Mouse (Mus musculus) WW6 (cell line): ENCODE data around the gene Gpr61.

Source experiments
- DNase-seq: peaks from one replicate; pipeline ENCODE4 v3.0.0-alpha.2; 2013; ENCODE audit warnings: low read depth, low spot score

Gpr61 gene

DNA sequence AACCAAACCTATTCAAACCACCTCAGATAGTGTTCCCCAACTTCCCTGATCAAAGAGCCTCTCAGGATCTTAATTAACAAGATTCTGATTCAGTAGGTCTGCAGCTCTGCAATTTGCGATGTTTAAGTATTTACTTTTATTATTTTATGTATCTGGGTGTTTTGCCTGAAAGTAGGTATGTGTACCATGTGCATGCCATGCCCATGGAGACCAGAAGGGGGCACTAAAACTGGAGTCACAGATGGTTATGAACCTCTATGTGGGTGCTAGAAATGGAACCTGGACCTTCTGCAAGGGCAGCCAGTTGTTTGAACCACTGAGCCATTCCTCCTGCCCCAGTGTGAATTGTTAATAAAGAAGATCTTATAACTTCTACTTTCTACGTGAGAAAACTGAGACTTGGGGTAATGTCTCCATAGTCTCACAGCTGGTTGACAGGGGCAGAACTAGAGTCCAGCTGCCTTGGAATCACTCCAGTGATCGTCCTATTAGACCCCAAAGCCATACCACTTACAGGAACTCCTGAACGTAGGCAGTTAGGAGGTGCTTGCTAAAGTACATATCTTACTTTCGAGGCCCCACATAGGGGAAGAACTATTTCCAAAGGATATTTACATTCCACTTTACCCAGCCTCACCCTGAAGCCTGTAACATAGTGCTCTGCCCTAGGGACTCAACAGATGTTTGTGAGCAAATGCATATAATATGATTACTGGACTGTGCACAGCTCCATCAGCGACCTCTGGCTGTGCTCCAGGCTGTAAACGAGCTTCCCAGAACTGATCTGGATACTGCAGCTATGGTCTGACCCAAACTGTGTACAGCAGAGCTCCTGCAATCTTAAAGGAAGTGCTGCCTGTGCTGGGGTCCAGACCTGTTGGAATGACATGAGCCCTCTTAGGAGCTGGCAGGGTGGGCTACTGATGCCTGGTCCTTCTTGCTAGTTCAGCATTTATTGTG, 24.4 kb upstream of the Gpr61 start:
- DNase-seq = no peak

DNA sequence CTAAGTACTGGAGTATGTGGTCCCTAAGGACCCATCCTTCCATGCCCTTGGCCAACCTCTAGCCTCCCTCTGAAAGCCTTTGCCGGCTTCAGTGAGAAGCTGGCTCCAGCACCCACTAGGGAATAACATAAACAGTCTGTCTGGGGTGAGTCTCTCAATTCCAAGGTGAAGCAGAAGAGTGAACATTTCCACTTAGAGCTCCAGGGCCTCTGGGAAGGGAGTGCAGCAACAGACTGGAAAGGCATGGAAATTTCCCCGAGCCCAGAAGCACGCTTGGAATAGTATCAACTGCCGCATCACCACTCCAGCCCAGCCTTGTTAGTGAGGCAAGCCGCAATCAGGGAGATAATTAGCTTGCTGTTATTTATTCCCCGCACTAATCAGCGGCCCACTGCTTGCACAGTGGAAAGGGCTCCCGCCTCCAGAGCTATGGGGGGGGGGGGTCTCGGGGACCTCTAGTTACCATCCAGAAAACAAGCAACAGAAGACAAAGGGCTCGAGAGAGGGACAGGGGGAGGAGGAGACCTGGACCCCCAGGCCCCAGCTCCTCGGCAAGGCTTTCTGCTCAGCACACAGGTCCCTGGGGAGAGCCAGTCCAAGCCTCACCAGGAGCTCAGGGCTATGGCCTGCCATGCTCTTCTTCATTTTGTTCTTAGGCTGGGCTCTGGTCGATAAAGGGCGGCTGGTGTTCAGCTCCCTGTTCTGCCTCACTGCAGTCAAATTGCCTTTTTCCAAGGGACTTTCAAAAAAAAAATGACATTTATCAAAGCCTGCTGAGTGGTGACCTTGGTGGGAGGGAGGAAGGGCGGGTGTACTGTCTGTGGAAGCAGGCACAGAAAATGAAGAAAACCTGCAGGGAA, 20.2 kb upstream of the Gpr61 start:
- DNase-seq = no peak

DNA sequence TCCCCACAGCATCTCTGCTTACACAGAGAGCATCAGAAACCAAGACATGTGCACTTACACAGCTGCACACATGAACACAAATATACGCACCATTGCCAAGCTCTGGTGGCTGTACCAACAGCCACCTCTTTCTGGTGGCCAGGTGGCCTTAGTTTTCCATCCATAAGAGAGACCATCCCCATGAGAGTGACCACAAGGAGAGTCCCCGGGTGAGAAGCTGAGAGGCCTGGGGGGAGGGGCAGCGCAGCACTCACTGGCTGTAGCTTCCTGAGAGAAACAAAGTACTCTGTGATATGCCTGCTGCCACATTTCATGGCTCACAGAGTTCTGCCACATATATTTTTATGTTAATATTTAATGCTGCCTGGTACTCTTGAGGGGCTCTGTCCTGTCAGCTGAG, 14.5 kb upstream of the Gpr61 start:
- DNase-seq = no peak

DNA sequence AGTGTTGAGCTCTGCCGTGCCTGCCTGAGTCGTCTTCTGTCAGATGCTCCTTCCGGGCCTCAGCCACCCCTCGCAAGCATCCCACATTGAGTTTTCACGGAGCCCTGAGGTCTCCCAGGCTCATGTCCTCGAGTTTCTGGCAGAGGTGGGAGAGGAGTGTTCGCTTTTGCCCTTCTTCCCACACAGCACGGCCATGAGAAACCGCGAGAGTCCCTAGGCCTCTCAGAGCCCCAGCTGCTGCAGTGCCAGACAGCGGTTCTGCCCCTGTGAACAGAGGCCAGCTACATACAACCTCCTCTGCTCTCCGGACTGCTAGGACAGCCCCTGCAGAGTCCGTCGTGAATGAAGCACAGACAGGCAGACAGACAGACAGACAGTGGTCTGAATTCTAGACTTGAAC, 12.8 kb upstream of the Gpr61 start:
- no peak for DNase-seq

DNA sequence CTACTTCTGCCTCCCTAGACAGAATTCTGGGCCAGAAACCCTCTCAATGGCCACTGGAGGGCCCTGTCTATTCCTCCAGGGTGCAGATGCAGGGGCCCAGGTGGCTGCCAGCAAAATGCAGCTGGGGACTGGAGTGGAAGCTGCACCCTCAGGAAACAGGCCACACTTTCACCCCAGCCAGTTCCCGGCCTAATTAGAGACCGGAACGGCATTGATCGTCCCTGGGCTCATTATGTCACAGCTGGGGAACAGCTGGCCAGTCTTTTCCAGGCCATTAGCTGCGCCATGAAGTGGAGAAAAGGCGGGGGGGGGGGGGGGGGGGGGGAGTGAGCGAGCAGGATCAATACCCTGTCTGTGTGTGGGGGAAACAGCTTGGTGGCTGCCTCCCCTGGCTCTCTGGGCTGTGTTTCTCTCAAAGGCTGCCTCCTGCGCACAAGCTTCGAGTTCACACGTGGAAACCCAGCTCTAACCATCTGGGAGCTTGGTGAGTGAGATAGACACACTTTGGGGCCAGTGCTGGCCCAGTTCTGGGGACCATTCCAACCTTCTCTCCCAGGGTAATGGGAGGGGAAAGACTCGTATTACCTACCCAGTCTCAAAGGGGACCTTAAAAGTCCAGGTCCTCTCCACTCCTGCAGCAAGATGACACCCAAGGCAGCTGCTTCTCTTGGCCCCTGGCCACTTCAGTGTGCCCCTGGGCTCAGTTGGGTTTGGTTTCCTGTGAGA, 12.0 kb upstream of the Gpr61 start:
- DNase-seq = no peak

DNA sequence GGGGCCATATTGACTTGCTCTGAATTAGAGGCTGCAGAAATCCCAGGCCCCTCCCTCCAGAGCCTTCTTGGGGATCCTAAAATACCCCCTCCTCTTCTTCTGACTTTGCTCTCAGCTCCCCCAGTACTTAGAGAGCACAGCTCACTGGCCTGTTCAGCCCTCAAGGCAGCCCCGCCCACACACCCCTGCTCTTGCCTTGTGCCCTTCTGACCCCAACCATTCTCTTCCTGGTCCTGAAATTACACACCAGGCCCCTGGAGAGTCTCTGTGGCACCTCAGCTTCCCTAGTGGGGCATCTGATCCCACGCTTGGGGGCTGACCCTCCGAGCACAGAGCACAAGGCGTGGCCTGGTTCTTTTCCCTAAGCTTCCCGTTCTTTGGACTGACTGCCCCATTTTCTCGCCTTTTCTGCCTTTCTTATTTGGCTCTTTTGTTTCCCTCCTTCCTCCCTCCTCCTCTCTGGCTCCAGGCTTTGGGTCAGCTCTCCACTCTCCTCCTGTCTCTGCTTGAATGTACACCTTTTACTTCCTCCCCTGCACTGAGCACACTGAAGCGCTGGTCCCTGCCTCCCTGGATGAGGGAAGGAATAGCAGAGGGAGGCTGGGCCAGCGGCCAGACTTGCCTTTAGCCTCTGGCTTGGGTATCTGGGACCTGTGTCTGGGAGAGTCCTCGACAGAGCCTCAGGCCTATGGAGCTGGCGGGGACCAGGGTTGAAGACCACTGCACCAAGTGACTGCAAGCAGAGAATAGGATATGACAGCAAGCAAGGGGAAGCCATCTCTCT, 11.0 kb upstream of the Gpr61 start:
- DNase-seq = no peak

DNA sequence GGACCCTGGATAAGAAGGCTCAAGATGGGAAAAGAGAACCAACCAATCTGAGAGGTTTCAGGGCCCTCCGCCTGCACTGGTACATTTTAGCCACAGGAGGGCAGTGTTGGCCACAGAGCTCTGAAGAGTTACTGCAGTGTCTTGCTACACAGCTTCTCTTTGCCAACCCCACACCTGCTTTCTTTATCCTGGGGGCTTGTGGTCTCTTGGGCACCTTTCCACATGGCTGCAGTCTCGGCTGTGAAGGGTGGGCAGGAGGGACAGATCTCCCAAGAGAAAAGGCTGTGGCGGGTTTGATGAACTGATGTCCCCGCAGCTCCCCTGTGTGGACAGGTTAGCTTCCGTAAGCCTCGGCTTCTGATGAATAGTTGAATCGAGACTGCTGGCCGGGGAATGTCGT, 10.1 kb upstream of the Gpr61 start:
- peak; percentile 42 for DNase-seq

DNA sequence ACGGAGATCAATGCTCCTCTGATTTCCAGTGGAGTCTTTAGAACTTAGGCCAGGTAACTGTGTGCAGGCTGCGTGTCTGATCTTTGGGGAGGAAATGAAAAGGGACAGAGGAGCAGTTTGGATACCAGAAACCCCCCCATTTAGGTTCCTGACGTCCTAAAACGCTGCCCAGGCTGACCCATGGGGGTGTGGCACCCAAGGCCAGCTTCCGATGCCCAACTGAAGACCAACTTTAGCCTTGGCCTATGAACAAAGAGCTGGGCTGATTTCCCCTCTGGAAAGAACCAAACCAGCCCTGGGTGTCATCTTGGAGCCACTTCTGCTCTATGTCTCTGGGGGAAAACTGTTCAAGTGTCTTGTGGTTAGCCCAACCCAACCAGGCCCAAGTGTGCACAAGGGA, 9.4 kb upstream of the Gpr61 start:
- no peak for DNase-seq

DNA sequence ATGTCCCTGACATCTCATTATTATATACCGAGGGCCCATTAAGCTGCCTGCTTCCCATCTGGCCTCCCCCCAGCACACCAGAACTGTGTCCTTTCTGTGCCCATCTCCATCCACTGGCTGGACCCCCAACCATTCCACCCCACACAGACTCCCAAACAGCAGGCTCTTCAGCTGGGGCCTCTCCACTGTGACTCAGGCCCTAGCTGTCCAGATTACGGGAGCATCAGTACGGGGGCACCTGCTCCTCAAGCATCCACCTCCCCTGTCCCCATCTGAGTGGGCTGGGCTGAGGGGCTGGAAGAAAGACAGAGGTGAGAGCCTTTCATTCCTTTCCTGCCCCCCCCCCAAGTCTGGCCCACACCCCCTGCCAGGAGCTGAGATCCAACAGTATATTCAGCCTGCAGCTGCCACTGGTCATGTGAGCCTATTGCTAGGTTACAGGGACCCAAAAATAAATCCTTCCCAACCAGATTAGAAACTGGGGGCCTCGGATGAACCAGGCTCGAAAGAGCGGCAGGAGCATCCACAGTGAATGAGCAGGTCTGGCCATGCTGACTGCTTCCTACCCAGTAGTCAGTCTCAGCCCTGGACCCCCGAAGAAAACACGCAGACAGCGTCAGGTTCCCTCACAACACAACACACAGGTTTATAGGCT, 3.8 kb upstream of the Gpr61 start:
- DNase-seq = no peak

DNA sequence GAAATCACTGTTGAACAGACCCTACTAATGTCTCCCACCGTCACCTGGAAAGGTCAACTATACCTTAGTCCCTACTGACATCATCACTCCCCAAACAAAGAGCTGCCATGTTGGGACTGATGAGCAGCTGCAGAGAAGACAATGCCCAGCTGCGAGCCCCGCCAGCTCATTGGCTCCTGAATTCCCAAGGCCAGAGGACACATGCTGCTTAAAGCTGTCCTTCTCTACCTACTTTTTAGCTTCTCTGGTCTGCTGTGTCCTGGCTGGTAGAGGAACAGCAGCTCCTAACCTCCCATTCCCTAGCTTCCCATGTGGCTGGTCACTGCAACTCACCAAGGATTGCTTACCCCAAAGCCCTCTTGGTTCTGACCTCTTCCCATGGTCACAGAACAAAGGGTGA, 2.4 kb downstream of the Gpr61 start:
- no peak for DNase-seq

DNA sequence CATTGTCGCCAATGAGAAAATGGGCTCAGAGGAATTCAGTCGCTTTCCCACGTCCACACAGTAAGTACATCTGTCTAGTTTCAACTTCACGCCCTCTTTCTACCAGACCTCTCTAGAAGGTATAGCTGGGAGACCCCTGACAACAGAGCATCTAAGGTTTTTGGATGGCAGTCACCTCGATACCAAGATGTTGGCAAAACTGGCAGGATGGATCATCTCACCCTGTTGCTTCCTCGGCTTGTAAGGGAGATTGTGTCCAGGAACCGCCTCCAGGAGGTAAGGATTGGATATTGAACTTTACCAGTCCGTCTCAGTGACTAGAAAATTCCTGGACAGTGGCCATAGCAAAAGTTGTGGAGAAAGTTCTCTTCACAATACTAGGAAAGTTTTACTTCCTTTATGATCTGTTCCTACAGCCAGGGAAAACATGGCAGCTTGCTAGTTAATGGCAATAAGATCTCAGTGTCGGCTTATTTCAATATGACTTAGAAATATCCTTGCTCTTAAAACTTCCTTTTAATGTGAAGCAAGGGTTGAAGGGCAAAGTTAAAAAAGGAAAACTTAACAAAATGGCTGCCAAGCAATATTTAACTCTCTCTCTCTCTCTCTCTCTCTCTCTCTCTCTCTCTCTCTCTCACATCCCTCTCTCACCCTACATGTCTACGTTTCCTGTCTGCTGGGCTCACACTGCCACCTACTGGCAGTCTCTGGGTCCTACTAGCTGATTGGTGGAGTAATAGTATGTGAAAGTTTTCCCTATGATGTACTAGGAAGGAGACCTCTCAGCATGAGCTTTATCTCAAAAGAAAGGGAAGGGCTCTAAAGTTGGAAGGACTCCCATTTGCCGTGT, 7.1 kb downstream of the Gpr61 start:
- DNase-seq = peak; percentile 56

DNA sequence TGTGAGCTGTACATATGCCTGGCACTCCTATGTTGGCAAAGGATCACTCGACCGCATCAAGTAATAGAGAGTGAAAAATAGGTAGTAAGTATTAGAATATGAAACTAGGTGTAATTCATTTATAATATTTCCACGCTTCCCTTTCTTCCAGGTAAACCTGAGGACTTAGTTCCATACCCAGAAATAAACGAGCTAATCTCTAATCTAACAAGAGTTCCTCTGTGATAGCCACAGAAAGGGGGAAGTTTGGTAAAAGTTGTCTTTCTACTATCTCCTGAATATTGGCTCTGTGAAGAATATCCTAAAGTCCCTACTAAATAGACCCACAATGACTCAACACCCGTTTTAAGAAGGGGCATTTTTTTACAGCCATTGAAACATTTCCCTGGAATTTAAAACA, 8.0 kb downstream of the Gpr61 start:
- no peak for DNase-seq

DNA sequence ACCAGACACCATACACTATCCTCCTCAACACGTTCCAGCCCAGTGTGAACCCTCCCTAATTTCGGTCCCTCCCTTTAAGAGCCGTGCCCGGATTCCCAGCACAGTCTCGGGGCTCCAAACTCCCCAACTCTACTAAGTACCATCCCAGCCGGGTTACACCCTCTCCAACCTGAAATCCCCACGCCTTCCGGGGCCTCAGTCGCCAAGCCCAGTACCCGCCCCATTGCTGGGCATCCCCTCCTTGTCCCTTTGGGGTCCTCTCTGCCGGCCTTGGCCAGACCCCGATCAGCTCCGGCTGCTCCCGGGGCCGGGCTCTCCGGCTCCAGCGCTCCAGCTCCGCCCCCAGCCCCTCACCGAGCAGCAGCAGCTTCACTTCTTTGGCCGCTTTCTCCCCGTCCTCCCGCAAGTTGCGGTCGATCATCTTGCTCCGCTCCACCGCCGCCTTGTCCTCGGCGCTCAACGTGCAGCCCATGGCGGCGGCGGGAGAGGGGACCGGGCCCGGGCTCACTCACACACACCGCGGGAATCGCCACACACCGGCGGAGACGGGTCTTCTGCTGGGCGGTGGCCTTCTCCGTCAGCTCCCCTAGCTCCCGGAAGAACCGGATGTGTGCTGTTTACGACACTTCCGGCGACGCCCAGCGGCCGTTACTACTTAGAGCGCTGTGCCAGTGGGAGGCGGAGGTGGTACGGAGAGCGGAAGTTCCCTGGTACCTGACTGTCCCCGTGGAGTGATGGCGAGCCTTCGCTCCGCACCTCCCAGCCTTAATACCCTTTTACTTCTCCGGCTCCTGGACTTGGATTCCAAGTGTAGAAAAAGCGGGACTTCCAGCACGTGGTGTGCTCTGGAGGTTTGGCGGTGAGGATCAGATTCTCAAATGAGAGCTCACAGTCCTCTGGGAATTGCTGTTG, 8.9 kb downstream of the Gpr61 start, which contains the start of gene Gnai3:
Gnai3 (minus strand) TSS at position 613 of the 912 bp plus-strand sequence.
- DNase-seq = peak; percentile 76

DNA sequence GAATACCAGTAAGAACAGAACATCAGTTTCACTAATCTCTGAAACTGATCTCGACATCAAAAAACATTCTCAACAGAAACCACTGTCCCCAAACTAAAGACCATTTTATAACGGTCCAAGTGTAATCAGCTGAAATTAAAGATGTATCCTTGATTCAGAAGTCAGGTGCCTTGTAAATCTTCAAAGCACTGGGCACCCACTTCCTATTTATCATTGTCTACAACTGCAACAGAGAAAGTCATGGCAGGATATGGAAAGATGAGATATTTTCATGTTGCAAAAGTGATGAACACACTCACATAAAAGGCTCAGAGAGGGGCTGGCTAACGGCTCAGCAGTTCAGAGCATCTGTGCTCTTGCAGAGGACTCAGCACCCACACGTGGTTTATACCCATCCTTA, 13.9 kb downstream of the Gpr61 start:
- no peak for DNase-seq

DNA sequence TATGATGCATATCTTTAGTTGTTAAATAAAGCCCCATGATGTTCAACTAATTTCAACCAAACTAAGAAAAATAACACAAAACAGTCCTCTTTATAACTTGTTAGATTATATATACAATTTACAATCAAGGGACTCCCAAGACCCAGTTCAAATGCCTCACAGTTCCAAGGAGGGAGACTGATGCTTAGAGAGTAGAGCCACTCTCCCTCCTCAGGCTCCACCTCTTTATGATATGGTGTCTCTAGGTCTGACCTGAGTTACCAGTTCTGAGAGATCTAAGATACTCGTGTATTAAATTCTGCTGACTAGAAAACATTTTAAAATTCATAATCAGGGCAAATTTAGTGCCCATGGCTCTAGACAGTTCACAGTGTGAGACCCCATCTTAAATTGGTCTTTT, 15.6 kb downstream of the Gpr61 start:
- no peak for DNase-seq

DNA sequence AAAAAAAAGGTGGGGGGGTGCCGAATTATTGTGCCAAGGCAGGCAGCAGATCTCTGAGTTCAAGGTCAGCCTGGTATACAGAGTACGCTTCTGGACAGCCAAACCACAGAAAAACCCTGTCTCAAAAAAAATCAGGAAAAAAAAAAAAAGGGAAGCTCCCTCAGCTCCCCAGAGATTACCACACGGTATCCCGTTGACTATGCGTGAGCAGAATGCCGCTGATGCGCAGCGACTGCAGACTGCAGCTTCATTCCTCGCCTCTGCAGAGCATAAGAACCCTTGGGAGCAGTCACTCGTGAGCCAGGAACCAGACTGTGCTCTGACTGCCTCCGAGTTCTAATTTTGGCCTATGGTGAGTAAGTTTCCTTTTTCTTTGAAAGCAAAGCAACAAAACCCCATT, 20.0 kb downstream of the Gpr61 start:
- no peak for DNase-seq

DNA sequence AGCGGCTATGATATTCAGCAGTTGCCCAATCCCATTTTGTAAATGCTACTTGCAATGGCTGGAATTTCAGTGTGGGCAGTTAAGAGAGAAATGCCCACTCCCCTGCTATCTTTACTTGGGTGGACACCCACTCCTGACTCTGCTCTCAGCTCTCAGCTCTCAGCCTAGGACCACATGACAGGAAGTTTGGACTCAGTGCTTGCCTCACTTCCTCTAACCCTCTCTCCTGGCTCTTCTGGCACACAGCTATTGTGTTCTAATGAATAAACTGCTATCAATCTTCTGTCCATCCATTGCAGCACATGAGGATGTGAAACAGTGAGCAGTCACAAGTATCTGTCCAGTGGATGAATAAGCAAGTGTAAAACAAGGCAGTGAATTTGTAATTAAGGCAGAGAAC, 22.2 kb downstream of the Gpr61 start:
- no peak for DNase-seq

DNA sequence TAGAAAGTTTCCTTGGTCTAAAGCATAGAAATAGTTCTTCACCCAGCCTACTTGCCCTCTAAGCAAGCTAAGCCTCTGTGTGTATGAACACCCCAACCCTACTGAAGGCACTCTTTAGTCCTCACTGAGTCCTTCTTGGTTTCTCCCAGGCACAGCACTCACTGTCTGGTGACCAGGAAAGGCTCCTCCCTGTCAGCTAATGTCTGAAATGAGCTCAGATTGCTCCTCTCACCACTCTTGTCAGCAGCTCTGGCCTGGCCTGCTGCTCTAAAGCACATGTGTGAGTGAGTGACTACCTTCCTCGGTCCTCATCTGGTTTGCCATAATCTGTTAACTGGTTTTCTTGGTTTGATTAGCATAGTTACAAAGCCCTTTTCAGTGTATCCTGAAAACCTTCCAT, 22.9 kb downstream of the Gpr61 start:
- no peak for DNase-seq

DNA sequence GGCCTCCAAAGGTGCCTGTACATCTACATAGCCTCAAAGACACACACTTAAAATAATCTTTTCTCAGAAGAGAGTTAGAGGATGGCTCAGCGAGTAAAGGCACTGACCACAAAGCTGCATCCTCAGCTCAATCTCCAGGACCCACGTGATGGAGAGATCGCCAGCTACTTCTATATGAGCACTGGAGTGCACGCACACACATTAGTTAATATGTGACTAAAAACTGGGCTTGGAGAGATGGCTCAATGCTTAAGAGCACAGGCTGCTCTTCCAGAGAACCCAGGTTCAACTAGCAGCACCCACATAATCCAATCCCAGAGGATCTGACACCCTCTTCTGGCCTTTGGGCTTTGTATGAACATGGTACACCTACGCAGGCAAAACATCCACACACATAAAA, 23.5 kb downstream of the Gpr61 start:
- DNase-seq = no peak
